Mouse (Mus musculus): Measurements from ENCODE around the gene Calhm1.
A peak's percentile ranks its signal among the peaks of the same experiment; 100 is the strongest.

GRCm38 (mm10) chr19:47174515-47174914 is 30.5 kb upstream of the Calhm1 start:
- TF ChIP-seq POLR2A (IDR thresholded peaks at IDR 0.05; ENCODE audit: extremely low read depth, insufficient read depth, low read length), result no peak
- peak; percentile 51 for TF ChIP-seq CTCF (IDR thresholded peaks at IDR 0.05; ENCODE audit: extremely low read depth, insufficient read depth, low read length)

Measured in cortical plate, adult 2 months (tissue).